ENCODE assay signal across 8 mouse cellular contexts in the genomic region with DNA sequence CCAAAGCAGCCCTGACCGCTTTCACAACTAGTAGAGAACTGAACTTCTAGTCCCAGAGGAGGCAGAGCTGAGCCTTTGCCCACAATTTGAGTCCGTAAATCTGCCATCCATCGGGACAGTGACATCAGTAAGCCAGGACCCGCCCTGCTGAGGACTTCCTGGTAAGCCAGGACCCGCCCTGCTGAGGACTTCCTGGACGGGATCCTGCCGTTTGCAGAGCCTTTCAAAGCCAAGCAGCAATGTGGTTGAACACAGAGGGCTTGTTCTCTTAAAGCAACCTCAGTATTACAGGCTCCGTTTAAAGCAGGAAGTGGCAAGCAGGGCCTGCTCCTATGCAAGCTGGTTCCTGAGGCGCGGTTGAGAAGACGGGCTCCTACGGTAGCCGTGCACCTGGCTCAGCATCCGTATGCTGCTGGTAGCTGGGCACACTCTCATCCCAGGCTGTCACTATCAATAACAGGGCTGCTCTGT. TPM values are rescaled to one million over a fixed set of nuclear protein-coding genes. Genes with fewer than 3 reads are reported as not detected.
DNase-seq lines count a peak whose midpoint lies in the region; ATAC-seq and TF ChIP-seq lines count a peak whose summit lies in the region.

No protein-coding gene starts in this region.

- H3K4me3 ChIP-seq in kidney, adult 2 months (ENCODE audit: insufficient read depth, low read depth, low read length) = peak overlapping the region; percentile 51
- H3K4me3 ChIP-seq in lung, embryonic 16.5 days (ENCODE audit: low read length) = peak overlapping the region; percentile 42
- peak overlapping the region; percentile 8; the same call in 1 of the 2 replicates for H3K4me3 ChIP-seq in olfactory bulb, adult 2 months (ENCODE audit: insufficient read depth, low read depth, low read length)

- H3K9me3 ChIP-seq in lung, embryonic 16.5 days (ENCODE audit: control insufficient read depth, low read length) = no peaks in the 10 kb centered on the region

- H3K9ac ChIP-seq in lung, embryonic 16.5 days (ENCODE audit: low read length) = peak overlapping the region; percentile 63

- peak overlapping the region; percentile 63 for H3K4me2 ChIP-seq in lung, embryonic 16.5 days (ENCODE audit: low read depth, low read length)

- H3K36me3 ChIP-seq in kidney, adult 2 months (ENCODE audit: control insufficient read depth, insufficient read depth, low read length) = no peaks in the 10 kb centered on the region
- no peaks in the 10 kb centered on the region for H3K36me3 ChIP-seq in lung, embryonic 16.5 days (ENCODE audit: control insufficient read depth, insufficient read depth, low read length)

- DNase-seq in CD4-positive helper T cell, adult 2 months (ENCODE audit: low read depth, low spot score) = peak; percentile 93
- DNase-seq in adrenal gland, adult 18-20 months (ENCODE audit: low spot score in 2 of 2) = peak; percentile 42 to 59
- DNase-seq in embryo, embryonic 9.5 days (ENCODE audit: extremely low spot score) = peak; percentile 22
- peak; percentile 89 for DNase-seq in heart, adult 8-10 months (ENCODE audit: low spot score)
- peak; percentile 92 for DNase-seq in kidney, adult 2 months
- peak; percentile 68 to 79 for DNase-seq in urinary bladder, postnatal 4 days (ENCODE audit: low spot score in 2 of 2)

- TF ChIP-seq CTCF in kidney, adult 2 months (conservative IDR thresholded peaks at IDR 0.05; ENCODE audit: insufficient read depth, insufficient read length, low read depth, low read length) = no peak
- no peak for TF ChIP-seq CTCF in olfactory bulb, adult 2 months (IDR thresholded peaks at IDR 0.05; ENCODE audit: insufficient read depth, low read depth, low read length)

- ATAC-seq in lung, embryonic 16.5 days (ENCODE audit: low read depth) = peak; percentile 86

- H3K4me1 ChIP-seq in kidney, adult 2 months (ENCODE audit: control insufficient read depth, insufficient read depth, low read length) = no peaks in the 10 kb centered on the region
- peaks cover 15% of the 10 kb centered on the region for H3K4me1 ChIP-seq in lung, embryonic 16.5 days (replicated peaks; ENCODE audit: control insufficient read depth, insufficient read depth, low read length)
- peaks cover 14% of the 10 kb centered on the region for H3K4me1 ChIP-seq in olfactory bulb, adult 2 months (ENCODE audit: control insufficient read depth, insufficient read depth, low read length)

- H3K27ac ChIP-seq in kidney, adult 2 months (ENCODE audit: insufficient read depth, low read depth, low read length) = peak overlapping the region; percentile 86
- H3K27ac ChIP-seq in lung, embryonic 16.5 days (ENCODE audit: low read length) = peak overlapping the region; percentile 79
- no peak overlapping the region for H3K27ac ChIP-seq in olfactory bulb, adult 2 months (ENCODE audit: insufficient read depth, low read depth, low read length)

- peak; percentile 35 for TF ChIP-seq POLR2A in kidney, adult 2 months (IDR thresholded peaks at IDR 0.05; ENCODE audit: low read depth, low read length)
- no peak for TF ChIP-seq POLR2A in olfactory bulb, adult 2 months (IDR thresholded peaks at IDR 0.05; ENCODE audit: insufficient read depth, low read depth, low read length)

- 3% methylated on average over 14 of the region's 14 CpGs for WGBS in kidney, adult 2 months
- 16% methylated on average over 14 of the region's 14 CpGs for WGBS in lung, embryonic 16.5 days
- 26% methylated on average over 14 of the region's 14 CpGs for WGBS in olfactory bulb, adult 2 months

- no peaks in the 10 kb centered on the region for H3K27me3 ChIP-seq in kidney, adult 2 months (replicated peaks; ENCODE audit: control insufficient read depth, insufficient read depth, low read length)
- H3K27me3 ChIP-seq in lung, embryonic 16.5 days (ENCODE audit: control insufficient read depth, insufficient read depth, low read depth, low read length) = no peaks in the 10 kb centered on the region

RNA-seq across cellular contexts. Expression of a gene that starts 27.0 kb away (rescaled TPM):
- total RNA-seq in adrenal gland, adult 18-20 months (2021) = 10 to 100 TPM; 55.5 to 79.9 TPM
- total RNA-seq in heart, adult 8-10 months (2022) = 10 to 100 TPM; 24.8 to 34.8 (median 28.6) TPM
- 13.5 and 14.1 TPM in 2 replicates for polyA plus RNA-seq in kidney, adult 2 months (2012; rRNA removed)
- 14.6 and 14.9 TPM in 2 replicates for polyA plus RNA-seq in lung, embryonic 16.5 days (2015; fragmentation: Nextera tagmentation; extraction: Ambion mirVana)
- 177 TPM in 1 of 2 replicates, not detected in the other for polyA plus RNA-seq in olfactory bulb, adult 2 months (2012; ENCODE audit: insufficient read depth, insufficient read length, low replicate concordance, missing spikeins)

Comparison
In these comparisons a context has a peak if more than half of its experiments do, and no peak if none do; other contexts are left out.
1. DNase-seq: peak in every context shown above with its lines; median percentile 93 in CD4-positive helper T cell, adult 2 months; 92 in kidney, adult 2 months; 89 in heart, adult 8-10 months; 74 in urinary bladder, postnatal 4 days; 50 in adrenal gland, adult 18-20 months; 22 in embryo, embryonic 9.5 days.